Mouse (Mus musculus): ENCODE data around the gene Lrp4.

Gene Lrp4

DNA sequence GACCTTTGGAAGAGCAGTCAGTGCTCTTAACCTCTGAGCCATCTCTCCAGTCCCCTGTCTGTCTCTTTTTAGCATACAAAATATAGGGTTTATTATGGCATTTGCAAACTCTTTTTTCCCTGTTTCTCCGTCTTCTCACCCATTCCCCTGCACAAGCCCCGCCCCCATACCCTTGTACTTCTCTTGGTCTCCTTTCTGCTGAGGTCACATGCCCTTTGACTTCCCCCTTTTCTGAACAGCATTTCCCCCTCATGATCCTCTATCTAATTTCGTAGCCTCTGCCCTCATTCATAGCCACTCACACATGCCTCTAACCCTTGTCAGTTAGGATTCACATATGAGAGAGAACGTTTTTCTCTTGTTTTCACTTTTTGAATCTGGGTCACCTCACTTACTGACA, 27.4 kb downstream of the Lrp4 start:
- DNase-seq (ENCODE audit: low spot score in 2 of 2), result no peak

DNA sequence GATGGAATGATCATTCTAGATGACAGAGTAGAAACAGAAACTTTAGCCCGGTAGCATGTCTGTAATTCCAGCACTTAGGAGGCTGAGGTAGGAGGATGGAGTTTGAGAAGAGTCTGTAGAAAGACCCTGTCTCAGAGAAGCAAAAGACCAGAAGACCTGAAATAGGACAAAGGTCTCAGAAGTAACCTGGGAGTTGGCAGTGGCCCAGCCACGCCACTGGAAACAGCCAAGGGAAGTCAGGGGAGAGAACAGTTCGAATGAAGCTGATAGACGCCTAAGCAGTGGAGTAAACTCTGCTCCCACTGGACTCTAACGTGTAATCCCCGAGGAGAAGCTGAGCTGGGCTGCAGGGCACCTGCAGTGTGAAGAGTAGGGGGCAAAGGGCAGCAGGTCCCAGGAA, 27.9 kb downstream of the Lrp4 start:
- no peak for DNase-seq (ENCODE audit: low spot score in 2 of 2)

DNA sequence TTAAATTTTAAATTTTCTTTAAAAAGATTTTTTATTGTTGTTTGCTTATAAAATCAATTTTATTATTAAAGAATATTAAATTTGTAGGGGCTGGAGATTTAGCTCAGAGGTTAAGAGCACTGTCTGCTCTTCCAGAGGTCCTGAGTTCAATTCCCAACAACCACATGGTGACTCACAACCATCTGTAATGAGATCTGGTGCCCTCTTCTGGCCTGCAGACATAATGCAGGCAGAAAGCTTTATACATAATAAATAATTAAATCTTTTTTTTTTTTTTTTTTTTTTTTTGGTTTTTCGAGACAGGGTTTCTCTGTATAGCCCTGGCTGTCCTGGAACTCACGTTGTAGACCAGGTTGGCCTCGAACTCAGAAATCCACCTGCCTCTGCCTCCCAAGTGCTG, 30.0 kb downstream of the Lrp4 start:
- DNase-seq (ENCODE audit: low spot score in 2 of 2), result peak in 1 of 2 experiments; percentile 39

DNA sequence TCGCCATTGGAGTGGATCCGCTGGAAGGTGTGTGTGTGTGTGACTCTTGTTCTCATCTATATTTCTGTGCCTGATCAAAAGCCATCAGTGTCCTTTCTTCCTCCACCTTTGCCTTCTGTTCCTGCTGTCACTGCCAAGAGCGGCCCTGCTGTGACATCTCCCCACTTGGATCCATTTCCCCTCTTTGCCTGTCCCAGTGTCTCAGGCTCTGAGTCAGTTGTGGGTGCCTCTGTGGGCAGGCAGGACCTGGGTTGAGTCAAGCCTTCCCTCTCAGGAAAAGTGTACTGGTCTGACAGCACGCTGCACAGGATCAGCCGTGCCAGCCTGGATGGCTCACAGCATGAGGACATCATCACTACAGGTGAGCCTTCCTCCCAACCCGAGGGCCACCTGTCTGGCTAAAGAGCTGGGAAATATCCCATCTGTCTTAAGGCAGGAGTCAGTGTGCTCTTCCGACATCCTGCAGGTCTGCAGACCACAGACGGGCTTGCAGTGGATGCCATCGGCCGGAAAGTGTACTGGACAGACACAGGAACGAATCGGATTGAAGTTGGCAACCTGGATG, 34.8 kb downstream of the Lrp4 start:
- DNase-seq (ENCODE audit: low spot score in 2 of 2), result no peak

DNA sequence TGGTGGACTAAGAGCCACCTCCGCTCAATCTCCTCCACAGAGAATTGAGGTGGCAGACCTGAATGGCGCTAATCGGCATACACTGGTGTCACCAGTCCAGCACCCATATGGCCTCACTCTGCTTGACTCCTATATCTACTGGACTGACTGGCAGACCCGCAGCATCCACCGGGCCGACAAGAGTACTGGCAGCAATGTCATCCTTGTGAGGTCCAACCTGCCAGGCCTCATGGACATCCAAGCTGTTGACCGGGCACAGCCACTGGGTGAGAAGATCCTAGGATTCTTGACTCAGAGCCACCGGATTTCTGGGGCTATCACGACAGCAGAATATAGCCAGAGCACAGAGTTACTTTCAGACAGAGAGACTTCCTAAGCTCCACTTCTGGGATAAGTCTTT, 36.7 kb downstream of the Lrp4 start:
- no peak for DNase-seq (ENCODE audit: low spot score in 2 of 2)

DNA sequence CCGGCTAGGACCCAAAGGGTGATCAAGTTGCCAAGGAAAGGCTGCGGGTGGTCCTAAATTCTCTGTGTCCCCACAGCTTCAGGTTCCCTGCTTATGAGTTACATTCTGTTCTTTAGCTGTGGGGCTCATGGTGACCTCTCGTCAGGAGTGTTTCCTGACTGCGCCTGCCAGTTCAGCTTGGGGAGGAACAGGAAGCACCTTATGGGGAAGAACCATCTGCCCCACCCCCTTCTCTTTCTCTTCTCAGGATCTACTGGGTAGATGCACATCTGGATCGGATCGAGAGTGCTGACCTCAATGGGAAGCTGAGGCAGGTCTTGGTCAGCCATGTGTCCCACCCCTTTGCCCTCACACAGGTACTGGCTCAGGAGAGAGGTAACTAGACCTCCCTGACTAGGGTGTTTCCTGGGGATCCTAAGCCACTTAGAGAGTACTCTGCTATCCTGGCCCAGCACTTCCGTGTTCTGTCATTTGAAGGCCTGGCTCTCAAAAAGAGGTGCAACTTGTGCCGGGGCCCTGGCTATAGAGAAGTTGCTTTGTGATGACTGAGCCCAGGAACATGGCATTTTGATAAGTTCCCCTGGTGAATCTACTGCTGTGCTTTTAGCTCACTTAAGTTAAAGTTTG, 40.9 kb downstream of the Lrp4 start:
- no peak for DNase-seq (ENCODE audit: low spot score in 2 of 2)

DNA sequence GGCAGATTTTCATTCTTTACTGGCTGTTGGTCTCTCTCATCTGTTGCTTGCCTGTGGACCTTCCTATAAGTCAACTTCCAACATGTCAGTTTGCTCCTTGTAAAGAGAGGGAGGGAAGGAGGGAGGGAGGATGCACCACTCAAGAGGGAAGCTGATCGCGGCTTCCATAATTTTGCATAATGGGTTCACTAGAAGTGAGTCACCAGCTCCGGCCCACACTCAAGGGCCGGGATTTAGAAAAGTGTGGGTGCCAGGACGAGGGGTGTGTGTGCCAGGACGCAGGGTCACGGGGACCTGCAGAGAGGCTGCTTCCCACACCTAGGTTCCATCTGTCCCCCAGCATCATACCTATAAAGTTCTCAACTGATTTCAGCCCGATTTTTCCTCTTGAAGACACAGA, 50.8 kb downstream of the Lrp4 start:
- DNase-seq (ENCODE audit: low spot score in 2 of 2), result peak in 1 of 2 experiments; percentile 21

DNA sequence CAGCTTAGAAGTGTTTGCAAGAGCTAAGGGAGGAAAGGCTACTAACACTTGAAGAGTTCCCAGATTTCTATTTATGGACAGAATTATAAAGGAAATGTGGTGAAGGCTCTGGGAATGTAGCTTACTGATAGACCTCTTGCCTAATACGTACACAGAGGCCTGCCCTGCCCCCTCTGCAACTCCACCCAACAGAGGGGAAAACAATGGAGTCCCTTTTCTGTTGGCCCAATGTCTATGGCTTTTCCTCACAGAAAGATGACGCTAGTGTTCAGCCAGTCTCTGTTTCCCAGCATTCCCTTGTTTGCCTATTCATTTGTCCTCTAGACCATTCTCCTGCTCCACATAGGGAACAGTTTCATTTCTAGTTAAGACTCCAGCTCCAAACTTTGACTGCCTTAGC, 59.9 kb downstream of the Lrp4 start:
- DNase-seq (ENCODE audit: low spot score in 2 of 2), result no peak

DNA sequence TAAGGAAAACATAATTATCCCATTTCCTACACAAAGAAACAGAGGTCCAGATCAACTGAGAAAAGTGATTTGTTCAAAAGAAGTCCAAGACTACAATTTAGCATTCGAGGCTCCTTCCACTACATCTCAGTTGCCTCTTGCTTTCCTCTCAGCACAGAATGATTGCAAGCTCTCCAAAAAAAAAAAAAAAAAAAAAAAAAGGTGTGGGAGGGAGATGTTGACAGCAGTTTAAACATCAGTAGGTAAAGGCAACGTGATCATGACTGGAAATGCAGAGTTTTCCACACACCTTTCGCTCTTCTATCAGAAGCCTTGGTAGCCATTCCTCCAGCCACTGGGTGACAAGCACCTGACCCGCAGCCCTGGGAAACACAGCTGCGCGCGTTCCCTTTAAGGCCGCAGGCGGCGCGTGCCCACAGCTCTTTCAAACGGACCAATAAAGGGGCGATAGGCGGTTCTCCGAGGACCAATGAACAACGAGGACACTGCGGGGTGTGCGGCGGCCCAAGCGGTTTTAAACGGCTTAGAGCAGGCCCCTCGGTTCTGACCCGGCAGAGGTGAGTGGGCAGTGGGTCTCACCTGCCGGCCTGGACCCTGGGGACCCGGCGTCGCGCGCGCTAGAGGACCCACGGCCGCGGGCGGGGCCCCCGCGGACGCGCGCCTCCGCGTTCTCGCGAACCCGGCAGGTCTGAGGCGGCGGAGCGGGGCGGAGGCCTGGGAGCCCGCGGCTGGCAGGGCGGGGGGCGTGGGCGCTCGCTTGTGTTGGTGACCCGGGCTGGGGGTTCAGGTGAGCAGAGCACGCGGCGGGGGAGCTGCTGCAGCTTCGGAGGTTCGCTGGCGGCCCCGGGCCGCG, 69.2 kb downstream of the Lrp4 start, which contains the start of gene Ckap5:
TSS of gene Ckap5 (plus strand) at position 469 of the 853 bp plus-strand sequence.
- DNase-seq (ENCODE audit: low spot score in 2 of 2), result peak; percentile 95 to 97

DNA sequence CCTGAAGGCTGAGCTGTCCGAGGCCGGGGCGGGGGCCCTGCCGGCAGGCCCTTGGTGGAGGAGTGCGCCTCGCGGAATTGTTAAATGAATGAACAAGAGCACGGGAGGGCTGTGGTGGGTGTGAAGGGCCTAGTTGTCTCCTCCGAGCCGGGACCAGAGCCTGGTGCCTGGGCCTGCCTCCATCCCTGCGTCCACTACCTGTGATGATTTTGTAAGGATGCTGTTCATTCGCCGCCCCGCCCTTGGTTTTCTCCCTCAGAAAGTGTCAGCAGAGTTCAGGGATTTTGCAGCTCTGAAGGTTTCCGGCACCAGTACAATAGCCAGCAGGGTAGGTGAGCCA, 69.8 kb downstream of the Lrp4 start:
- peak in 1 of 2 experiments; percentile 33 for DNase-seq (ENCODE audit: low spot score in 2 of 2)

DNA sequence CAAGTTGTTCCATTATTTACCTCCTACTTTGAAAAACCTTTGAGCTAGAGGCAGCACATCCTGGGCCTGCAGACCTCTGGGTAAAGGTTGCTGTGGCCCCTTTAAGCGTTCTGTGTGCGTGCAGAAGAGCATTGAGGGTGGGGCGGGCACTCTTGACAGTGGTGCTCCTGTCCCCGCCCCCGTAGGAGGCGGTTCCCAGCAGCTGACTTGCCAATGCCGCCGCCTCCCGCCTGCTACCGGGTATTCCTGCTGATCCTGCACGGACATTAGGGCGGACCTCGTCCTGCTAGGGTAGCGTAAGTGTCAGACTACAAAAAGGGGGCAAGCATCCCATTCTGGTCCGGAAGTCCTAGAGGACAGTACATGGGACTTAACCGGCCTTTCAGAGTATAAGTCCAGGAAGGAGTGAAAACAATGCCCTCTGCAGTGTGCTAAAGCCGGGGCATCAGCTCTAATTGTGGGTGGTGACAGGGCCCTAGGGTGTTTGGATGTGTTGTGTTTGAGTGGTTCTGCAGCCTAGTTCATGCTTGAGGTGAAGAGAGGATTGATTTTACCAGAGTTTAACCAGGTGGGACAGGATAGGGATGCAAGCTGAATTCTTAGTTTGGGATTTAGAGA, 80.4 kb downstream of the Lrp4 start:
- peak; percentile 65 to 70 for DNase-seq (ENCODE audit: low spot score in 2 of 2)
